Mouse (Mus musculus): ENCODE data around the gene Trpm4. TPM values are rescaled to one million over a fixed set of nuclear protein-coding genes. Genes with fewer than 3 reads are reported as not detected.

Trpm4 gene
- total RNA-seq, 2 experiments from 2014 or later, result 19.0 to 26.5 TPM

GRCm38 (mm10) chr7:45355318-45356020 is 21.9 kb upstream of the Trpm4 start:
- DNase-seq (ENCODE audit: low spot score in 2 of 2), result no peak

- no peak for DNase-seq (ENCODE audit: low spot score in 2 of 2)
Observed at GRCm38 (mm10) chr7:45353041-45353440, 19.5 kb upstream of the Trpm4 start.

- peak in 1 of 2 experiments; percentile 21 for DNase-seq (ENCODE audit: low spot score in 2 of 2)
Observed at GRCm38 (mm10) chr7:45346905-45347304, 13.3 kb upstream of the Trpm4 start.

DNA sequence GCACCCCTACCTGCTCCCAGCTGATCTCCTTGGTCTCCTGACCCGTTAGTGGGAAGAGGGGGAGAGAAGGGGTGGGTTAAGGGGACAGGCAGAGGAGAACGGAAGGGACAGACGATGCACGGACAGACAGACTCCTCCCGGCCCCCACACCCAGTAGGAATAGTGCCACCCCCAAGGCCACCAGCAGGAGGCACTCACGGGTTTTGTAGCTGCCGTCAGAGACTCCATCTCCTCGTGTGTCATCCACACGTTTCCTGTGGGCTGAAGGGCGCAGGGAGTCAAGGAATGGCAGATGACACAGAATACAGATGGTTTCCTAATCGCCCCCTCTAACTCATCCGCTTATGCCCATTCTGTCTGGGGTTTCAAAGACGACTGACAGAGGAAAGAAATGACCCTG is 10.0 kb upstream of the Trpm4 start:
- peak in 1 of 2 experiments; percentile 14 for DNase-seq (ENCODE audit: low spot score in 2 of 2)

- DNase-seq (ENCODE audit: low spot score in 2 of 2), result no peak
Observed at GRCm38 (mm10) chr7:45342081-45342480, 8.5 kb upstream of the Trpm4 start.

GRCm38 (mm10) chr7:45341303-45341702 is 7.7 kb upstream of the Trpm4 start:
- DNase-seq (ENCODE audit: low spot score in 2 of 2), result peak; percentile 79 to 84

- peak in 1 of 2 experiments; percentile 28 for DNase-seq (ENCODE audit: low spot score in 2 of 2)
Observed at GRCm38 (mm10) chr7:45340669-45341068, 7.1 kb upstream of the Trpm4 start.

DNA sequence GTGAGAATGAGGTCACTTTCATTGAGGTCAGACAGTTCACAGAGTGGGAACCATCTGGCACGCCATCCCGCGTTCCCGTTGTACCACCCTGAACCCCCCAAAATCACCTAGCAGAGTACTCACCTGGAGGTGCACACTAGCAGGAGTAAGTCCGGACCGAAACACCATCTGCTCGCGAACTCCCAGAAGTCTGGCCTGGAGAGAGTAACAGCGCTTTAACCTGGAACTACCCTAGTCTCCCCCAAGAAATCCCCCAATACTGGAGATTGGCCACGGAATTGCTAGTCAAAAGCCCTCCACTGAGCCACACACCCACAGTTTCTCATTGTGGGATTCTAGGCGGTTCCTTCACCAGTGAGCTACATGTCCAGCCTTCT is 6.5 kb upstream of the Trpm4 start:
- DNase-seq (ENCODE audit: low spot score in 2 of 2), result no peak

GRCm38 (mm10) chr7:45339410-45340065 is 6.0 kb upstream of the Trpm4 start:
- DNase-seq (ENCODE audit: low spot score in 2 of 2), result peak in 1 of 2 experiments; percentile 27

GRCm38 (mm10) chr7:45338161-45338911 is 4.8 kb upstream of the Trpm4 start:
- DNase-seq (ENCODE audit: low spot score in 2 of 2), result peak in 1 of 2 experiments; percentile 24

DNA sequence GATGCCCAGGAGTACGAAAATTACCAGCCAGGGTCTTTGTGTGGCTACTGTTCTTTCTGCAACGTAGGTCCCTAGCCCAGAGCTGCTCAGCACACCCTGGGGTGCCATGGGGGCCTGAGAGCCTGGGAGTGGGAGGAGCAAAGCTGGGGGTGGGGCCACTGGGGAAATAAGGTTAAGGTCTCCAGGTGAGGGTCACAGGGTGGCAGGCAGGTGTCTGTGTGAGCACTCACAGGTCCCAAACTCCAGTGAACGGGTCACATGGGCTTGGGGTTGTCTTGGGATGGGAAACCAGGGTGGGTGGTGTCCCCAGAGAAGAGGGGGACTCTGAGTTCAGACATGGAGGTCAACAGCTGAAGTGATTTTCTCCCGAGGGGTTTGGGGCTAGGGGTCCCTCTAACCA is 3.9 kb upstream of the Trpm4 start:
- DNase-seq (ENCODE audit: low spot score in 2 of 2), result no peak

GRCm38 (mm10) chr7:45336319-45336718 is 2.7 kb upstream of the Trpm4 start:
- DNase-seq (ENCODE audit: low spot score in 2 of 2), result no peak

- DNase-seq (ENCODE audit: low spot score in 2 of 2), result no peak
Observed at GRCm38 (mm10) chr7:45335056-45335455, 1.5 kb upstream of the Trpm4 start, which contains the start of gene Hrc. Hrc (plus strand) TSS chr7:45335290.

GRCm38 (mm10) chr7:45334605-45335004 is 1.0 kb upstream of the Trpm4 start:
- DNase-seq (ENCODE audit: low spot score in 2 of 2), result no peak

DNA sequence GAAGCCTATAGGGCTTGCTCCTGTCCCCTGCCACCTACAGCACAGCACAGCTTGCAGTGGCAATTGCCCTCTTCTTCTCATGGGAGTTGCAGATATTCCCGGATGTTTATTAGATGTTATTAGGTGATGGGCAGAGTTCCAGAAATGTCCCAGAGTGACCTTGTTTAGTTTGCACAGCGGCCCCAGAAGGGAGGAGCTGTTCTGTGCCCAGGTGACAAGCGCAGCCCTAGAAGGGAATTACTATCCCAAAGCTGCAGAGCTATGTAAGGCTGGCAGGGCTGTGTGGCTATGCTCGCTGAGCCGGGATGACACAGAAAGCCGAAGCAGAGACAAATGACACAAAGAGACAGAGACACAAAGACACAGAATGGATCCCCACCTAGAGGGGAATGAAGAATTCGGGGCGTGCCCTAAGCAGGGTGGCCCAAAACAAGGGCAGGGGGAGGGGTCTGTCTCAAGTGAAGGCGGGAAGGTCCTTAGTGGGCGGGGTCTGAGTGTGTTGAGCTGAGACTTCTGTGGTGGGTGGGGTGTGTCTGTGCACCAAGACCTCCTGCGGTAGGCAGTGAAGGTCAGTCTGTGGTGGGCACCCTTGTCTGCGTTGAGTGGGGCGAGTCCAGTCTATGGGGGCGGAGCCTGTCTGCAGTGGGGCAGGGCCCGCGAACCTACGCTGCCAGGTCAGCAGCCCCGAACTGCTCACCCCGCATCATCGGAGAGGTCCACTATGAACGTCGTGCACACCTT is 725 bp downstream of the Trpm4 start:
- DNase-seq (ENCODE audit: low spot score in 2 of 2), result peak; percentile 18 to 42

GRCm38 (mm10) chr7:45331502-45331901 is 2.1 kb downstream of the Trpm4 start:
- DNase-seq (ENCODE audit: low spot score in 2 of 2), result no peak

- no peak for DNase-seq (ENCODE audit: low spot score in 2 of 2)
Observed at GRCm38 (mm10) chr7:45328841-45329475, 4.6 kb downstream of the Trpm4 start.

DNA sequence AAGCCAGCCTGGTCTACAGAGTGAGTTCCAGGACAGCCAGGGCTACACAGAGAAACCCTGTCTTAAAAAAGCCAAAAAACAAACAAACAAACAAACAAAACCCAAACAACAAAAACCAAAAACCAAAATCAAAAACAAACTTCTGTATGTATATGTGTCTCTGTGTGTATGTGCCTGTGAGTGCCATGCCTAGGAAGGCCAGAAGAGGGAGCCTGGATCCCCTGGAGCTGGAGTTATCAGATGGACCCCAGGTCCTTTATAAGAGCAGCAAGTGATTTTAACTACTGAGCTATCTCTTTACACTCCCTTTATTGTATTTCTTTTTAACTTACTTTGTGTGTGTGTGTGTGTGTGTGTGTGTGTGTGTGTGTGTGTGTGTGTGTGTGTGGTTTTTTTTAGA is 7.8 kb downstream of the Trpm4 start:
- no peak for DNase-seq (ENCODE audit: low spot score in 2 of 2)

DNA sequence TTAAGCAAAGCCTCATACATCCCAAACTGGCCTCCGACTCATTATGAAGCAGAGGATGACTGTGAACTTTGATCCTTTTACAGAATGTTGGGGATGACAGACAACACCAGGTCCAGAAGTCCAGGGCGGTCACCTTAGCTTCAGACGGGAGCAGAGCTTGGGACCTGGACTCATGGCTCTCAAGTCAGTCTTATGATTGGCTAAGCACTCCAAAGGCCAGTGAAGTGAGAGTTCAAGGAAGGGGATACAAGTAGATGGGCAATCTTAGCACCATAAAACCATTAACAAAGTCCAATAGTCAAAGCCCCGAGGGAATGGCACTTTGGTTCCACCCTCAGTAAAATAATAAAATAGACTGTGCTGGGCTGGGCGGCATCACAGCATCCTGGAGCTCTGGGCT is 10.5 kb downstream of the Trpm4 start:
- no peak for DNase-seq (ENCODE audit: low spot score in 2 of 2)

DNA sequence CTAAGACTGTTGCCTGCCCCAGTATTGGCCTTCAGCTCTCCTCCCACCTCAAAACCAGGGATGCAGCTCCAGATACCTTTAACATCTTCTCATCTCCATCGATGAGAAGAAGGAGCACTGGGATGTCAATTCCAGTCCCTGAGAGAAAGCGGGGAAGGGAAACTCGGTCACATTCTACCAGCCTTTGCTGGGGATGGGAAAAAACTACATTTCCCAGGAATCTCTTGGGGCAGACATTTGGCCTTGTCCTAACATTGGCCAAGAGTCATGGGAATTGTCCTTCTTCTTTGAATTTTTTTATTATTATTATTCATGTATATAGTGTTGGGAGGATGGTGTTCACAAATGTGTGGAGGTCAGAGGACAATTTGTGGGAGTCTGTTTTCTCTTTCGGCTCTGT is 11.3 kb downstream of the Trpm4 start:
- no peak for DNase-seq (ENCODE audit: low spot score in 2 of 2)

- DNase-seq (ENCODE audit: low spot score in 2 of 2), result no peak
Observed at GRCm38 (mm10) chr7:45316536-45316935, 17.0 kb downstream of the Trpm4 start.
